Mouse (Mus musculus) hindbrain, postnatal 0 days (tissue): ENCODE data around the gene Kctd19. TPM values are rescaled to one million over a fixed set of nuclear protein-coding genes. Genes with fewer than 3 reads are reported as not detected.
A peak's percentile ranks its signal among the peaks of the same experiment; 100 is the strongest.

Source experiments
- ATAC-seq: fragments of 200-750 bp; cut with Nextera tagmentation; 2 replicates; pipeline ENCODE4 v1.8.0; 2017; ENCODE audit warnings: mild to moderate bottlenecking, moderate TSS enrichment, moderate library complexity
- DNase-seq: peaks from one replicate; pipeline ENCODE4 v3.0.0-alpha.2; 2015; ENCODE audit warnings: low spot score
- H3K27ac ChIP-seq: fragments of 300-500 bp; sonication (generic); 2 replicates; pipeline ENCODE4 v1.5.1; 2014; ENCODE audit warnings: mild to moderate bottlenecking
- H3K27me3 ChIP-seq: fragments of 300-500 bp; sonication (generic); 2 replicates; pipeline ENCODE4 v1.6.1; 2014; ENCODE audit warnings: low read length, mixed read lengths; ENCODE audit not compliant: insufficient read depth
- H3K36me3 ChIP-seq: fragments of 300-500 bp; sonication (generic); 2 replicates; pipeline ENCODE4 v1.6.1; 2014; ENCODE audit warnings: low read length, mixed read lengths; ENCODE audit not compliant: insufficient read depth
- H3K4me1 ChIP-seq: fragments of 300-500 bp; sonication (generic); 2 replicates; pipeline ENCODE4 v1.6.1; 2014; ENCODE audit warnings: antibody characterized with exemption, low read length, mixed read lengths; ENCODE audit not compliant: insufficient read depth
- H3K4me2 ChIP-seq: fragments of 300-500 bp; sonication (generic); 2 replicates; pipeline ENCODE4 v1.6.1; 2014; ENCODE audit warnings: low read depth, mild to moderate bottlenecking, low read length, moderate library complexity, mixed read lengths
- H3K4me3 ChIP-seq: fragments of 300-500 bp; sonication (generic); 2 replicates; pipeline ENCODE4 v1.5.1; 2014; ENCODE audit warnings: low read length
- H3K9ac ChIP-seq: fragments of 300-500 bp; sonication (generic); replicated peaks from 2 replicates; pipeline ENCODE4 v1.6.1; 2014; ENCODE audit warnings: mild to moderate bottlenecking, low read length, moderate library complexity, mixed read lengths
- H3K9me3 ChIP-seq: fragments of 300-500 bp; sonication (generic); 2 replicates; pipeline ENCODE4 v1.6.1; 2016; ENCODE audit warnings: low read length, mixed read lengths
- CTCF ChIP-seq: IDR thresholded peaks from 2 replicates; pipeline ENCODE4 v1.5.1; 2016; ENCODE audit warnings: antibody characterized with exemption, control low read depth, low read depth
- WGBS: fragments of 180-500 bp; shearing (Covaris S2); extraction: QIAGEN DNeasy Blood & Tissue Kit; methylation state at CpG from one replicate; pipeline ENCODE4 v1.1.7; 2014; 5-methylcytosine and 5-hydroxymethylcytosine counted together
- polyA plus RNA-seq: library from polyadenylated mRNA; unstranded; fragments of >200 nt; fragmentation: Nextera tagmentation; extraction: Ambion mirVana; gene quantifications from 2 replicates; pipeline ENCODE4 v1.2.1, GENCODE M21; 2015
- total RNA-seq: library from RNA; depleted of rRNA; stranded (reverse); fragments of >200 nt; gene quantifications from 2 replicates; pipeline ENCODE4 v1.2.3, GENCODE M21; 2014

Kctd19 gene
- total and polyA plus RNA-seq, 2 experiments from 2014 or later: 0.09 to 0.16 TPM

DNA sequence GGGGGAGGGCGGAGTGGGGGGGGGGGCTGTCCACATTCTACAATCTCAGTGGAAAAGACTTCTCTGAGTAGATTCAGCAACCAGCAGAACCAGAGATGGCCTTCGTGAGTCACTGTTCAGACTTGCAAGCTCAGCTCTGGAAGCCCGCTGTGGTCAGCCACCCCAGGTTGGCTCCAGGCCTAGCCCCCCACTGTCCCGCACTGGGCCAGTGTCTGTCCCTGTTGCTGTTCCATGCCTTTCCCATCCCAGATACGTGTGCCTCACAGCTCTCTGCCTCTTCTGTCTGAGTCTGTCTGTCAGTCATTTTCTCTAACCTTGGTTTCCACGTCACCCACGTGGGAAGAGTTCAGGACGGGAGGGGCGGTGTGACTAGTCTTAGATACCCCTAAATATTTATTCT lies 40.8 kb downstream of the Kctd19 start:
- Histone ChIP-seq H3K36me3 (peaks cover 8% of the 10 kb centered on the region; the same call in 1 of the 2 replicates), H3K9ac (no peak overlapping the region), H3K27me3 (no peaks in the 10 kb centered on the region), H3K4me2 (no peak overlapping the region), H3K4me1 (0 out of 2 replicates have a peak, but pooled peaks cover 4% of the 10 kb centered on the region), H3K9me3 (no peaks in the 10 kb centered on the region), H3K4me3 (no peak overlapping the region), H3K27ac (no peak overlapping the region)
- no peak for ATAC-seq
- TF ChIP-seq CTCF: no peak
- no peak for DNase-seq
- 67% methylated on average over 9 of the region's 9 CpGs for WGBS

DNA sequence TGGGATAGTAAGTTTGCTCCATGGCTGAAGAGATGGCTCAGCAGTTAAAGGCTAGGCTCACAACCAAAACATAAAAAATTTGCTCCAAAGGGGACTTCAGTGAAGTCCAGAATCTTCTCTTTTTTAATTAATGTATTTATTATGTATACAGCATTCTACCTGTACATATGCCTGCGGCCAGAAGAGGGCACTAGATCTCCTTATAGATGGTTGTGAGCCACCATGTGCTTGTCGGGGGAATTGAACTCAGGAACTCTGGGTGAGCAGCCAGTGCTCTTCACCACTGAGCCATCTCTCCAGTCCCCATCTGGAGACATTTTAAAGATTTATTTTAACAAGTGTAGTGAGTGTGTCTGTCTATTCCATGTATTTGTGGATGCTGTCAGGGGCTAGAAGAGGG lies 46.2 kb downstream of the Kctd19 start:
- Histone ChIP-seq H3K9me3 (no peaks in the 10 kb centered on the region), H3K4me3 (no peak overlapping the region), H3K4me2 (no peak overlapping the region), H3K9ac (no peak overlapping the region), H3K27me3 (no peaks in the 10 kb centered on the region), H3K27ac (no peak overlapping the region), H3K36me3 (peaks cover 19% of the 10 kb centered on the region), H3K4me1 (no peaks in the 10 kb centered on the region)
- ATAC-seq: 0 out of 2 replicates have a peak, but pooled peaks have one; percentile 55
- DNase-seq: peak; percentile 46
- WGBS: 74% methylated on average over 2 of the region's 2 CpGs
- TF ChIP-seq CTCF: peak; percentile 64

DNA sequence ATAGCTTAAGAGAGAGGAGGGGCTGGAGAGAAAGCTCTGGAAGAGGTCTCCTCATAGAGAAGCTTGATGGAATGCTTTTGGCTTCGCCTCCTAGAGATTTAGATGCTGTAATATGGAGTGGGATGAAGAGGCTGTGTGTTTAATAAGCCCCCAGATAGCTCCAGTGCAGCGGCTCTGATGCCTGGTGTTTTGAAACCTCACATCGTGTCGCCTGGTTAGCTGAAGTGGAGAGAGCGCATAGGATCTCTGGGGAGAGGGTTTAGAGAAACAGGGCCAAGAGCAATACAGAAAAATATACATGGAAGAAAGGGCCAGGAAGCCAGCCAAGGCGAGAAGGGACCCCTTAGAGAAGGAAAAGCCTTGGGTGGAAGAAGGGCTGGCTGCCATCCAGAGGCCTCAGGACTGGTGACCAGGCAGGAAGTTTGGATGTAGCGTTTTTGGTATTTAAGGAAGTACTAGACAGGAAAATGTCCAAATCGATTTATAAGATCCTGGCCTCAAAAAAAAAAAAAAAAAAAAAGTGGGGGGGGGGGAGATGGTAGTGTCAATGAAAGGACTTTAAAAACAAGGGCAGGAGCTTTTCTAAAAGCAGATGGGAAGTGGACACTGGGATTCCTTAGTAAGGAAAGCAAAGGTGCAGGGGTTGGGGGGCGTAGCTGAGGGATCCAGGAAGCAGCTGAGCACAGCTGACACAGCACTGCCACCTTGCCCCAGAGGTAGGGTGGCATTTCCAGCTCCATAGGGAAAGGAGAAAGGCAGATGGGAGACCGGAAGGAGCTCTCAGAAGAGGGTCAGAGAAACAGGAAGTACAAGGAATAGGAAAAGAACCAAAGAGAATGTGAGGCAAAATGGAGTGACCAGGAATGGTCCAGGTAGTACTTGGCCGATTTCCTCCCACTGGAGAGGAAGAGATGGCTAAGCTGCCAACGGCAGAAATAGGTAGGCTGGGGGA lies 51.3 kb downstream of the Kctd19 start:
- Histone ChIP-seq H3K4me2 (no peak overlapping the region), H3K27ac (0 out of 2 replicates have a peak overlapping the region, but pooled peaks have one; percentile 26), H3K9me3 (no peaks in the 10 kb centered on the region), H3K9ac (no peak overlapping the region), H3K27me3 (no peaks in the 10 kb centered on the region), H3K36me3 (peaks cover 12% of the 10 kb centered on the region; the same call in 1 of the 2 replicates), H3K4me1 (no peaks in the 10 kb centered on the region), H3K4me3 (no peak overlapping the region)
- DNase-seq: peak; percentile 30
- TF ChIP-seq CTCF: no peak
- ATAC-seq: no peak
- 53% methylated on average over 12 of the region's 12 CpGs for WGBS

DNA sequence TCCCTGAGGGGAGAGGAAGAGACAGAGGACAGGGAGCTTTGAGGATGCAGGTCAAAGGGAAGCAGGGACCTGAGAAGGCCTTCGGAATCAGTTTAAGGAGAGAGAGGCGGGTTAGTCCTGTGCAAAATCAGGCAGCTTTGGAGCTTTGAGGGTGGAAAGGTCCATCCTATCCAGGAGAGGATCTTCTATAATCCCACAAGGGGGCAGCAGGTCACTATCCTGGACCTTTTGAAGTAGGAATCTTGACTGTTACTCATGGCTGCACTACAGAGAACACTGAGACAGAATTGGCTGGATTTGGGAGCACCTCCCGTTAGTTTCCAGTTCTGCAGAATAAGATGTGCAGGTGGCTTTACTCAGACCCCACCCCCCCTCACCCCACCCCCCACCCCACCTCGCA lies 53.7 kb downstream of the Kctd19 start:
- Histone ChIP-seq H3K9ac (no peak overlapping the region), H3K4me1 (no peaks in the 10 kb centered on the region), H3K4me2 (no peak overlapping the region), H3K4me3 (no peak overlapping the region), H3K36me3 (peaks cover 14% of the 10 kb centered on the region), H3K9me3 (no peaks in the 10 kb centered on the region), H3K27ac (no peak overlapping the region), H3K27me3 (no peaks in the 10 kb centered on the region)
- DNase-seq (peak; percentile 69), ATAC-seq (0 out of 2 replicates have a peak, but pooled peaks have one; percentile 27)
- 51% methylated on average over 4 of the region's 4 CpGs for WGBS
- peak; percentile 65 for TF ChIP-seq CTCF

DNA sequence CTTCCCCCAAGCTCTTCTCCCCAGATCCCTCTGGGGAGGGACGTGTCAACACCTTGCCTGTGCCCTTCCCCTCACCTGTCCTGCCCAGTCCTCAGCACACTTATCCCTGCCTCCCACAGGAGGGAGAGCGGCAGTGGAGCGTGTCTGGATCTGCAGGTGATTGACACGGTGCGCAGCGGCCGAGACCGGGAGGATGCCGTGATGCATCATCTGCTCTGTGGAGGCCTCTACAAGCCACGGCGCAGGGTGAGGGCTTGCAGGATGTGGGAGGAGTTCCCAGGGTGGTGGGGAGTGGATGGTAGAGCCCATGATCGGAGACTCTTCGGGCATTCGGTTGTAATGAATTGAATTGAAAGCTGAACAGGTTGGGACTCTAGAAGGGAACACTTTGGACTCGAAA lies 54.1 kb downstream of the Kctd19 start:
- WGBS: 64% methylated on average over 15 of the region's 15 CpGs
- Histone ChIP-seq H3K36me3 (peaks cover 11% of the 10 kb centered on the region), H3K9ac (no peak overlapping the region), H3K9me3 (no peaks in the 10 kb centered on the region), H3K4me3 (no peak overlapping the region), H3K27me3 (no peaks in the 10 kb centered on the region), H3K4me1 (no peaks in the 10 kb centered on the region), H3K4me2 (no peak overlapping the region), H3K27ac (no peak overlapping the region)
- ATAC-seq: peak; percentile 31; the same call in 1 of the 2 replicates
- DNase-seq: no peak
- no peak for TF ChIP-seq CTCF

DNA sequence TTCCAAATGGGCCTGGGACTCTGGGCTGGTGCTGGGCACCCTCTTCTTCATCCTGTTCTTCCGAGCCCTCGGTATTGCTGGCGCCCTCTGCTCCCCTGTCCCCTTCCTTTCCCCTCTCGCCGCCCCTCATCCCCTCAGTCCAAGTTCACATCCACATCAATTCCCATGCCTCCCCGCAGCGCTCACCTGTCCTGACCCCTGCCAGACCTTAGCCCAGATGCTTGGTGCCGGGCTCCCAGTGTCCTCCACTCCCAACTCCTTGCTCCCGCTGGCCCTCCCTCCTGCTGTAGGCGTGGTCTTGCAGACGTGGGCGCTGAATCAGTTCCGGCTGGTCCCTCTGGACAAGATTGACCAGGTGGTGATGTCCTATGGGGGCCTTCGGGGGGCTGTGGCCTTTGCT lies 56.6 kb downstream of the Kctd19 start:
- H3K9ac ChIP-seq: no peak overlapping the region
- no peaks in the 10 kb centered on the region for H3K27me3 ChIP-seq
- no peak for TF ChIP-seq CTCF
- no peak overlapping the region for H3K4me3 ChIP-seq
- H3K4me1 ChIP-seq: no peaks in the 10 kb centered on the region
- DNase-seq: no peak
- H3K4me2 ChIP-seq: no peak overlapping the region
- no peaks in the 10 kb centered on the region for H3K9me3 ChIP-seq
- peaks cover 7% of the 10 kb centered on the region for H3K36me3 ChIP-seq
- 89% methylated on average over 14 of the region's 14 CpGs for WGBS
- ATAC-seq: no peak
- H3K27ac ChIP-seq: no peak overlapping the region
